Mouse (Mus musculus) embryo, embryonic 9.5 days (tissue): Measurements from ENCODE around the gene Islr2.

Experiments
- DNase-seq: peaks from one replicate; pipeline ENCODE4 v3.0.0-alpha.2; 2017; ENCODE audit errors: extremely low spot score

Islr2 gene

GRCm38 (mm10) chr9:58153095-58153494 is 51.0 kb downstream of the Islr2 start:
- DNase-seq, result no peak

GRCm38 (mm10) chr9:58150733-58151361 is 53.3 kb downstream of the Islr2 start:
- no peak for DNase-seq

- DNase-seq, result no peak
Observed at GRCm38 (mm10) chr9:58148806-58149205, 55.3 kb downstream of the Islr2 start.
